Comparison of ENCODE assay signal across 13 mouse cellular contexts in genomic region chr19:47493017-47493997, GRCm38 (mm10). TPM values are rescaled to one million over a fixed set of nuclear protein-coding genes. Genes with fewer than 3 reads are reported as not detected.
DNase-seq lines count a peak whose midpoint lies in the region; ATAC-seq and TF ChIP-seq lines count a peak whose summit lies in the region.
"Had no signal": no experiment of that assay in that cellular context is flagged by ENCODE, and none has a peak within 500 bp of the region (broad histone marks: within the 10 kb centered on the region; RNA-seq: fewer than 3 reads in every experiment).

No protein-coding gene starts in this region.

- TF ChIP-seq EP300 in liver, postnatal 0 days (IDR thresholded peaks at IDR 0.05; ENCODE audit: low read depth): no peak

- peak; percentile 78 for ATAC-seq in forebrain, embryonic 12.5 days (ENCODE audit: low FRiP score)
- ATAC-seq in neural tube, embryonic 12.5 days (ENCODE audit: low FRiP score, low read depth): peak; percentile 52
- ATAC-seq in liver, postnatal 0 days: no peak
- ATAC-seq in intestine, embryonic 15.5 days: no peak

- peak overlapping the region; percentile 36; the same call in 1 of the 2 replicates for H3K9ac ChIP-seq in forebrain, embryonic 12.5 days
- 0 out of 2 replicates have a peak overlapping the region, but pooled peaks have one; percentile 1 for H3K9ac ChIP-seq in neural tube, embryonic 12.5 days
- H3K9ac ChIP-seq in liver, postnatal 0 days (replicated peaks): no peak overlapping the region
- H3K9ac ChIP-seq in intestine, embryonic 15.5 days: no peak overlapping the region

- H3K27ac ChIP-seq in forebrain, embryonic 12.5 days: peak overlapping the region; percentile 90
- H3K27ac ChIP-seq in limb, embryonic 10.5 days: 0 out of 2 replicates have a peak overlapping the region, but pooled peaks have one; percentile 14
- 0 out of 2 replicates have a peak overlapping the region, but pooled peaks have one; percentile 2 for H3K27ac ChIP-seq in neural tube, embryonic 12.5 days
- H3K27ac ChIP-seq in liver, postnatal 0 days (ENCODE audit: low read depth): no peak overlapping the region
- no peak overlapping the region for H3K27ac ChIP-seq in intestine, embryonic 15.5 days
- H3K27ac ChIP-seq: heart, adult 2 months had no signal

- H3K9me3 ChIP-seq in forebrain, embryonic 12.5 days: no peaks in the 10 kb centered on the region
- H3K9me3 ChIP-seq in limb, embryonic 10.5 days (replicated peaks): no peaks in the 10 kb centered on the region
- H3K9me3 ChIP-seq in neural tube, embryonic 12.5 days: peaks cover 2% of the 10 kb centered on the region; the same call in 1 of the 2 replicates
- peaks cover 3% of the 10 kb centered on the region for H3K9me3 ChIP-seq in liver, postnatal 0 days (ENCODE audit: low read length)
- H3K9me3 ChIP-seq in intestine, embryonic 15.5 days: no peaks in the 10 kb centered on the region

- TF ChIP-seq CTCF in brain, embryonic 14.5 days (IDR thresholded peaks at IDR 0.05; ENCODE audit: borderline replicate concordance, extremely low read depth, insufficient read depth, insufficient read length): no peak
- TF ChIP-seq CTCF in liver, postnatal 0 days (IDR thresholded peaks at IDR 0.05; ENCODE audit: low read depth): no peak

- H3K4me2 ChIP-seq in forebrain, embryonic 12.5 days: peak overlapping the region; percentile 43
- peak overlapping the region; percentile 48 for H3K4me2 ChIP-seq in neural tube, embryonic 12.5 days (replicated peaks)
- no peak overlapping the region for H3K4me2 ChIP-seq in liver, postnatal 0 days (ENCODE audit: low read depth, low read length)
- no peak overlapping the region for H3K4me2 ChIP-seq in intestine, embryonic 15.5 days (replicated peaks)

- 16% methylated on average over 23 of the region's 23 CpGs for WGBS in forebrain, embryonic 12.5 days
- 75% methylated on average over 23 of the region's 23 CpGs for WGBS in limb, embryonic 10.5 days
- WGBS in neural tube, embryonic 12.5 days: 32% methylated on average over 23 of the region's 23 CpGs
- WGBS in liver, postnatal 0 days (ENCODE audit: insufficient replicate concordance): 79% methylated on average over 23 of the region's 23 CpGs
- WGBS in intestine, embryonic 15.5 days: 66% methylated on average over 23 of the region's 23 CpGs

- no peaks in the 10 kb centered on the region for H3K36me3 ChIP-seq in forebrain, embryonic 12.5 days (replicated peaks)
- H3K36me3 ChIP-seq in limb, embryonic 10.5 days: no peaks in the 10 kb centered on the region
- no peaks in the 10 kb centered on the region for H3K36me3 ChIP-seq in neural tube, embryonic 12.5 days
- no peaks in the 10 kb centered on the region for H3K36me3 ChIP-seq in liver, postnatal 0 days (replicated peaks; ENCODE audit: insufficient read depth, low read length)
- no peaks in the 10 kb centered on the region for H3K36me3 ChIP-seq in intestine, embryonic 15.5 days

- peaks cover 31% of the 10 kb centered on the region for H3K4me1 ChIP-seq in forebrain, embryonic 12.5 days
- H3K4me1 ChIP-seq in limb, embryonic 10.5 days: peaks cover 21% of the 10 kb centered on the region
- H3K4me1 ChIP-seq in neural tube, embryonic 12.5 days: peaks cover 20% of the 10 kb centered on the region
- H3K4me1 ChIP-seq in liver, postnatal 0 days (ENCODE audit: insufficient read depth): no peaks in the 10 kb centered on the region
- 0 out of 2 replicates have a peak, but pooled peaks cover 2% of the 10 kb centered on the region for H3K4me1 ChIP-seq in intestine, embryonic 15.5 days (replicated peaks)

- peak; percentile 83 for DNase-seq in brain, embryonic 14.5 days (ENCODE audit: low read depth)
- DNase-seq in limb, embryonic 10.5 days (ENCODE audit: low spot score): no peak
- no peak for DNase-seq in yolk sac, embryonic 10.5 days (ENCODE audit: low spot score)
- DNase-seq in liver, postnatal 0 days: no peak
- no peak for DNase-seq in layer of hippocampus, adult 8-10 months (ENCODE audit: low spot score in 2 of 2)
- DNase-seq: cerebellum, adult 18-20 months; heart, adult 2 months; kidney, postnatal 4 days; left cerebral cortex, postnatal 4 days; thymus, adult 18-20 months had no signal

- TF ChIP-seq POLR2A in brain, embryonic 14.5 days (IDR thresholded peaks at IDR 0.05; ENCODE audit: borderline replicate concordance, extremely low read depth, insufficient read depth, insufficient read length, poor library complexity, severe bottlenecking): no peak

- peak overlapping the region; percentile 7; the same call in 1 of the 2 replicates for H3K4me3 ChIP-seq in forebrain, embryonic 12.5 days (replicated peaks)
- H3K4me3 ChIP-seq in limb, embryonic 10.5 days: no peak overlapping the region
- H3K4me3 ChIP-seq in neural tube, embryonic 12.5 days: no peak overlapping the region
- H3K4me3 ChIP-seq in liver, postnatal 0 days (ENCODE audit: low read depth, low read length): no peak overlapping the region
- no peak overlapping the region for H3K4me3 ChIP-seq in intestine, embryonic 15.5 days (replicated peaks)
- H3K4me3 ChIP-seq: heart, adult 2 months had no signal

- H3K27me3 ChIP-seq in forebrain, embryonic 12.5 days: no peaks in the 10 kb centered on the region
- no peaks in the 10 kb centered on the region for H3K27me3 ChIP-seq in limb, embryonic 10.5 days (ENCODE audit: low read depth, poor library complexity, severe bottlenecking)
- H3K27me3 ChIP-seq in neural tube, embryonic 12.5 days (replicated peaks): no peaks in the 10 kb centered on the region
- H3K27me3 ChIP-seq in liver, postnatal 0 days (ENCODE audit: insufficient read depth, low read length): no peaks in the 10 kb centered on the region
- no peaks in the 10 kb centered on the region for H3K27me3 ChIP-seq in intestine, embryonic 15.5 days (replicated peaks)

RNA-seq across cellular contexts. Expression of gene Sh3pxd2a, which starts 29.1 kb away (rescaled TPM):
- polyA plus RNA-seq in brain, embryonic 14.5 days (2012; rRNA removed): 10.1 and 14.5 TPM in 2 replicates
- polyA plus RNA-seq in forebrain, embryonic 12.5 days (2016; fragmentation: Nextera tagmentation; extraction: Ambion mirVana): 3.7 TPM in 2 replicates
- 3.1 and 3.8 TPM in 2 replicates for polyA plus RNA-seq in limb, embryonic 10.5 days (2016; fragmentation: Nextera tagmentation; extraction: Ambion mirVana)
- polyA plus RNA-seq in neural tube, embryonic 12.5 days (2016; fragmentation: Nextera tagmentation; extraction: Ambion mirVana): 4.4 and 4.6 TPM in 2 replicates
- 0.82 and 0.95 TPM in 2 replicates for polyA plus RNA-seq in liver, postnatal 0 days (2015; fragmentation: Nextera tagmentation; extraction: Ambion mirVana)
- total RNA-seq in layer of hippocampus, adult 8-10 months (2022): 10 to 100 TPM; 31.8 to 34.5 (median 32.9) TPM
- 4.8 and 5.0 TPM in 2 replicates for polyA plus RNA-seq in intestine, embryonic 15.5 days (2015; fragmentation: Nextera tagmentation; extraction: Ambion mirVana)

RNA-seq across cellular contexts. Expression of gene Stn1, which starts 44.0 kb away (rescaled TPM):
- 23.9 and 24.8 TPM in 2 replicates for polyA plus RNA-seq in brain, embryonic 14.5 days (2012; rRNA removed)
- 37.2 and 45.3 TPM in 2 replicates for polyA plus RNA-seq in forebrain, embryonic 12.5 days (2016; fragmentation: Nextera tagmentation; extraction: Ambion mirVana)
- polyA plus RNA-seq in limb, embryonic 10.5 days (2016; fragmentation: Nextera tagmentation; extraction: Ambion mirVana): 62.3 and 74.5 TPM in 2 replicates
- 38.4 and 39.8 TPM in 2 replicates for polyA plus RNA-seq in neural tube, embryonic 12.5 days (2016; fragmentation: Nextera tagmentation; extraction: Ambion mirVana)
- 4.4 and 5.4 TPM in 2 replicates for polyA plus RNA-seq in liver, postnatal 0 days (2015; fragmentation: Nextera tagmentation; extraction: Ambion mirVana)
- 10 to 100 TPM; 19.9 to 29.8 (median 23.6) TPM for total RNA-seq in layer of hippocampus, adult 8-10 months (2022)
- 43.8 and 44.8 TPM in 2 replicates for polyA plus RNA-seq in intestine, embryonic 15.5 days (2015; fragmentation: Nextera tagmentation; extraction: Ambion mirVana)

Comparison
In these comparisons a context has a peak if more than half of its experiments do, and no peak if none do; other contexts are left out.
1. ATAC-seq: peak in forebrain, embryonic 12.5 days (single experiment) and neural tube, embryonic 12.5 days (single experiment); none in liver, postnatal 0 days (single experiment) and intestine, embryonic 15.5 days (single experiment).
2. H3K27ac ChIP-seq: peak in forebrain, embryonic 12.5 days (single experiment), limb, embryonic 10.5 days (single experiment) and neural tube, embryonic 12.5 days (single experiment); none in liver, postnatal 0 days (single experiment) and intestine, embryonic 15.5 days (single experiment).
3. H3K4me2 ChIP-seq: peak in forebrain, embryonic 12.5 days (single experiment) and neural tube, embryonic 12.5 days (single experiment); none in liver, postnatal 0 days (single experiment) and intestine, embryonic 15.5 days (single experiment).
4. H3K9ac ChIP-seq: peak in forebrain, embryonic 12.5 days (single experiment) and neural tube, embryonic 12.5 days (single experiment); none in liver, postnatal 0 days (single experiment) and intestine, embryonic 15.5 days (single experiment).